Mouse (Mus musculus): ENCODE measurements around the gene Atg7. TPM values are rescaled to one million over a fixed set of nuclear protein-coding genes. Genes with fewer than 3 reads are reported as not detected.

The Atg7 gene
- polyA plus RNA-seq, 1 experiment = 14.7 TPM

- Histone ChIP-seq H3K79me3 (ENCODE audit: low read depth) (no peaks in the 10 kb centered on the region), H3K79me2 (ENCODE audit: control insufficient read depth, insufficient read depth) (no peaks in the 10 kb centered on the region), H3K4me3 (ENCODE audit: insufficient read depth, poor library complexity, severe bottlenecking) (no peak overlapping the region), H3K27me3 (ENCODE audit: control insufficient read depth, insufficient read depth, insufficient read length) (no peaks in the 10 kb centered on the region), H3ac (ENCODE audit: control insufficient read depth, insufficient read length, low read depth) (no peak overlapping the region), H3K36me3 (ENCODE audit: control insufficient read depth, insufficient read depth) (no peaks in the 10 kb centered on the region)
- TF ChIP-seq MAX (IDR thresholded peaks at IDR 0.05) = no peak
- no peak for TF ChIP-seq CEBPB (IDR thresholded peaks at IDR 0.05; ENCODE audit: low read depth)
These were observed 192.9 kb downstream of the Atg7 start for GRCm38 (mm10) chr6:114835752-114836151.

GRCm38 (mm10) chr6:114836433-114836832 is 193.5 kb downstream of the Atg7 start:
- TF ChIP-seq MYOG (IDR thresholded peaks at IDR 0.05; ENCODE audit: control insufficient read depth, extremely low read depth, insufficient read length) = no peak
- TF ChIP-seq MAX (IDR thresholded peaks at IDR 0.05) = no peak
- TF ChIP-seq USF1 (IDR thresholded peaks at IDR 0.05; ENCODE audit: low read depth) = no peak
- no peak for TF ChIP-seq CEBPB (IDR thresholded peaks at IDR 0.05; ENCODE audit: low read depth)
- no peak for TF ChIP-seq CTCF (IDR thresholded peaks at IDR 0.05; ENCODE audit: control insufficient read depth, insufficient read depth, insufficient read length)
- Histone ChIP-seq H3K36me3 (ENCODE audit: control insufficient read depth, insufficient read depth) (no peaks in the 10 kb centered on the region), H3K27me3 (ENCODE audit: control insufficient read depth, insufficient read depth, insufficient read length) (no peaks in the 10 kb centered on the region), H3ac (ENCODE audit: control insufficient read depth, insufficient read length, low read depth) (no peak overlapping the region), H3K79me2 (ENCODE audit: control insufficient read depth, insufficient read depth) (no peaks in the 10 kb centered on the region), H3K4me3 (ENCODE audit: insufficient read depth, poor library complexity, severe bottlenecking) (no peak overlapping the region), H3K79me3 (ENCODE audit: low read depth) (no peaks in the 10 kb centered on the region)

GRCm38 (mm10) chr6:114838872-114839271 is 196.0 kb downstream of the Atg7 start:
- Histone ChIP-seq H3K4me3 (ENCODE audit: insufficient read depth, poor library complexity, severe bottlenecking) (no peak overlapping the region), H3K27me3 (ENCODE audit: control insufficient read depth, insufficient read depth, insufficient read length) (no peaks in the 10 kb centered on the region), H3K79me3 (ENCODE audit: low read depth) (no peaks in the 10 kb centered on the region), H3K36me3 (ENCODE audit: control insufficient read depth, insufficient read depth) (no peaks in the 10 kb centered on the region), H3K79me2 (ENCODE audit: control insufficient read depth, insufficient read depth) (no peaks in the 10 kb centered on the region), H3ac (ENCODE audit: control insufficient read depth, insufficient read length, low read depth) (no peak overlapping the region)
- TF ChIP-seq MAX (IDR thresholded peaks at IDR 0.05) = no peak
- TF ChIP-seq MYOD1 (IDR thresholded peaks at IDR 0.05; ENCODE audit: control insufficient read depth, insufficient read length, low read depth) = no peak
- TF ChIP-seq MYOG (IDR thresholded peaks at IDR 0.05; ENCODE audit: control insufficient read depth, extremely low read depth, insufficient read length) = no peak
- TF ChIP-seq USF1 (IDR thresholded peaks at IDR 0.05; ENCODE audit: low read depth) = no peak
- no peak for TF ChIP-seq CTCF (IDR thresholded peaks at IDR 0.05; ENCODE audit: control insufficient read depth, insufficient read depth, insufficient read length)
- no peak for TF ChIP-seq FOSL1 (IDR thresholded peaks at IDR 0.05; ENCODE audit: insufficient read depth, low read length, poor library complexity, severe bottlenecking)
- no peak for TF ChIP-seq CEBPB (IDR thresholded peaks at IDR 0.05; ENCODE audit: low read depth)

GRCm38 (mm10) chr6:114840012-114840411 is 197.1 kb downstream of the Atg7 start:
- TF ChIP-seq MYOD1 (IDR thresholded peaks at IDR 0.05; ENCODE audit: control insufficient read depth, insufficient read length, low read depth) = no peak
- TF ChIP-seq FOSL1 (IDR thresholded peaks at IDR 0.05; ENCODE audit: insufficient read depth, low read length, poor library complexity, severe bottlenecking) = no peak
- no peak for TF ChIP-seq MYOG (IDR thresholded peaks at IDR 0.05; ENCODE audit: control insufficient read depth, extremely low read depth, insufficient read length)
- peak; percentile 59 for TF ChIP-seq MAX (IDR thresholded peaks at IDR 0.05)
- no peak for TF ChIP-seq USF1 (IDR thresholded peaks at IDR 0.05; ENCODE audit: low read depth)
- no peak for TF ChIP-seq CTCF (IDR thresholded peaks at IDR 0.05; ENCODE audit: control insufficient read depth, insufficient read depth, insufficient read length)
- TF ChIP-seq CEBPB (IDR thresholded peaks at IDR 0.05; ENCODE audit: low read depth) = no peak

DNA sequence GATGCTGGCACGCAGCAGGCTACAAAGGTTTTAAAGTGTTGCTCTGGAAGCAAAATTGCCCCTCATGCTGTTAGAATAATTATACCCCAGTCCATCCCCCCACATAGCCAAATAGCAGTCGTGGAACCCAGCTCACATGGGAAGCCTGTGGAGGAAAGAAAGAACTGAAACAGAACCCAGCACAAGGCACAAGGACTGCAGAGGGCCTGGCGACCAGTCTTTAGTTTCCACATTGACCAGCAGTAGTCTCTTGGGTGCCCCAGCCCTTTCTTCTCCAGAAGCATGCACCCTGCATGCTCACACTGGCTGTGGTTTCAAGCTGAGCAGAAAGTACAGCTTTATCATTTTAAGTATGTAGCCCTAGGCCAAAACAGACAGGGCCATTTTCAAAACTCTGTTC is 199.2 kb downstream of the Atg7 start:
- H3K79me3 ChIP-seq (ENCODE audit: low read depth) = no peaks in the 10 kb centered on the region
- H3K27me3 ChIP-seq (ENCODE audit: control insufficient read depth, insufficient read depth, insufficient read length) = no peaks in the 10 kb centered on the region
- H3K79me2 ChIP-seq (ENCODE audit: control insufficient read depth, insufficient read depth) = no peaks in the 10 kb centered on the region
- H3K4me3 ChIP-seq (ENCODE audit: insufficient read depth, poor library complexity, severe bottlenecking) = no peak overlapping the region
- H3K36me3 ChIP-seq (ENCODE audit: control insufficient read depth, insufficient read depth) = no peaks in the 10 kb centered on the region
- no peak overlapping the region for H3ac ChIP-seq (ENCODE audit: control insufficient read depth, insufficient read length, low read depth)
- TF ChIP-seq MAX (IDR thresholded peaks at IDR 0.05) (no peak), CEBPB (IDR thresholded peaks at IDR 0.05; ENCODE audit: low read depth) (no peak), MYOD1 (IDR thresholded peaks at IDR 0.05; ENCODE audit: control insufficient read depth, insufficient read length, low read depth) (no peak)

More at GRCm38 (mm10) chr6:114840012-114840411, 197.1 kb downstream of the Atg7 start:
- no peaks in the 10 kb centered on the region for H3K79me2 ChIP-seq (ENCODE audit: control insufficient read depth, insufficient read depth)
- no peak overlapping the region for H3ac ChIP-seq (ENCODE audit: control insufficient read depth, insufficient read length, low read depth)
- H3K36me3 ChIP-seq (ENCODE audit: control insufficient read depth, insufficient read depth) = no peaks in the 10 kb centered on the region
- H3K4me3 ChIP-seq (ENCODE audit: insufficient read depth, poor library complexity, severe bottlenecking) = no peak overlapping the region
- H3K79me3 ChIP-seq (ENCODE audit: low read depth) = no peaks in the 10 kb centered on the region
- no peaks in the 10 kb centered on the region for H3K27me3 ChIP-seq (ENCODE audit: control insufficient read depth, insufficient read depth, insufficient read length)

DNA sequence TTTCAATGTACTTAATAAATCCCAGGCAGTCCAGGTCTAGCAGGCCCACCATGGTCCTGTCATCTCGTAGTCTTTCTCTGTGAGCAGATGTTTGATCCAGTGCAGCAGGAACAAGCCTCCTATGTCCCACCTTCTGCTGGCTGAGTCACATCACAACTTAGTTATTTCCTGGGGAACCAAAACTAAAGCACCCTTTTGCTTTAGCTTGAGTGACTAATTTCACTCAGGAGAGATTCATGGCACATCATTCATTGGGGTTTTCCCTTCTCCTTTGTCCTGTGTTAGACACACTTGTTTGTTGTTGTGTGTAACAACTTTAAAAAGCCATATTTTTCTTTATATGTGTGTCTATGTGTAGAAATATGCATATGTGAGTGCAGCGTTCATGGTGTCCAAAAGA is 200.0 kb downstream of the Atg7 start:
- H3K27me3 ChIP-seq (ENCODE audit: control insufficient read depth, insufficient read depth, insufficient read length) = no peaks in the 10 kb centered on the region
- H3K36me3 ChIP-seq (ENCODE audit: control insufficient read depth, insufficient read depth) = no peaks in the 10 kb centered on the region
- H3K4me3 ChIP-seq (ENCODE audit: insufficient read depth, poor library complexity, severe bottlenecking) = no peak overlapping the region
- TF ChIP-seq MYOG (IDR thresholded peaks at IDR 0.05; ENCODE audit: control insufficient read depth, extremely low read depth, insufficient read length) (no peak), MYOD1 (IDR thresholded peaks at IDR 0.05; ENCODE audit: control insufficient read depth, insufficient read length, low read depth) (no peak), FOSL1 (IDR thresholded peaks at IDR 0.05; ENCODE audit: insufficient read depth, low read length, poor library complexity, severe bottlenecking) (no peak), CEBPB (IDR thresholded peaks at IDR 0.05; ENCODE audit: low read depth) (no peak), USF1 (IDR thresholded peaks at IDR 0.05; ENCODE audit: low read depth) (no peak), MAX (IDR thresholded peaks at IDR 0.05) (no peak), CTCF (IDR thresholded peaks at IDR 0.05; ENCODE audit: control insufficient read depth, insufficient read depth, insufficient read length) (no peak)
- no peak overlapping the region for H3ac ChIP-seq (ENCODE audit: control insufficient read depth, insufficient read length, low read depth)
- H3K79me2 ChIP-seq (ENCODE audit: control insufficient read depth, insufficient read depth) = no peaks in the 10 kb centered on the region
- H3K79me3 ChIP-seq (ENCODE audit: low read depth) = no peaks in the 10 kb centered on the region

All from C2C12 (cell line).